Mouse (Mus musculus) ovary, postnatal 36 days (tissue): ENCODE measurements around the gene Trim16.

ENCODE experiments used
- DNase-seq: peaks from one replicate; pipeline ENCODE4 v3.0.0; 2022; ENCODE audit warnings: low spot score, mixed read lengths

The Trim16 gene

DNA sequence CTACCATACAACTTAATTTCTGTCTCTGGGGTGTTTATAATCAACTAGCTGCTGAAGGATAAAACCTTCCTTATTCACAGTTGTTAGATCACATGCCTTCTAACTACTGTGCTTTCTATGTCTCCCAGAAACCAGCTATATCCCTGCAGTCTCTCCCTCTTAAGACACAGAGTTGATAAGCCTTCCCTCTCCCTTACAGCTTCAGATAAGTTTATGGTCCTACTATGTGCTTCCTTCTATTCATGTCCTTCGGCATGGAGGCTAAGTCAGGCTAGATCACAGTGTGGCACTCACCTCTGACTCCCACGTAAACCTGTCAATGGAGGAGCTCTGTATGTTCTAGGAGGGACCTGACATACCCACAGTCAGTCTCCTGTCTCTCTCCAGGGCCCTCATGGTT is 10.4 kb downstream of the Trim16 start:
- DNase-seq: no peak

DNA sequence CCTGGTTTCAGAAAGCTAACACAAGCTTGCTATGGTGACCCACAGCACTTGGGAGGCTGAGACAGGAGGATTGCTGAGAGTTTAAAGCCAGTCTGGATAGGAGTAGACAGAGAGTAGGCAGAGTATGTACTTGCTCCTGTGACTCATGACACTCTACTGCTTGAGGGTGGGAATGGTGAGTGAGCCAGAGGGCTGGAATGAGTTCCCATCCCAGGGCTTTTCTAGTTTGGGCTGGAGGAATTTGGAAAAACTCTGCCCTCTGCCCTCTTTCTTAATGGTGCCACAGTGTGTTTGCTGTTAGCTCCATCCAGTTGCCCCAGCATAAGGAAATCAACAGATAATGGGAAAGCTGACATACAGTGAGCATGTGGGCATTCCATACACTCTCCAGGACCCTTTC is 11.9 kb downstream of the Trim16 start:
- DNase-seq: no peak

DNA sequence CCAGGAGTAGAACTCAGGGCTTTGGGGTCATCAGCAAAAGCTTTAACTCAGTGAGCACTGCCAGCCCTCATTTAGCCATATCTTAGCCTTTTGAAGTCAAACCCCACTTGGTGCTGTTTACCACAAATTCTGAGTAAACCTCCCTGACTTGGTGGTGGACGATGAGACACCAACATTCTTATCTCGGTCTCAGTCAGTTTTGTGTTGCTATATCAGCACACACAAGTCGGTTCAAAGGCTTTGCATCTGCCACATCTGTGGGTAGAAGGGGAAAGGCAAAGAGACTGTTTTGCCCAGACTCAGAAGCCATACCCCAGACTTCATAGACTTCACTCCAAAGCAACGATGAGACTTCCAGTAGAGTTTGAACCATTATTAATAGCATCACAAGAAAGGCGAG is 24.5 kb downstream of the Trim16 start:
- DNase-seq: no peak

DNA sequence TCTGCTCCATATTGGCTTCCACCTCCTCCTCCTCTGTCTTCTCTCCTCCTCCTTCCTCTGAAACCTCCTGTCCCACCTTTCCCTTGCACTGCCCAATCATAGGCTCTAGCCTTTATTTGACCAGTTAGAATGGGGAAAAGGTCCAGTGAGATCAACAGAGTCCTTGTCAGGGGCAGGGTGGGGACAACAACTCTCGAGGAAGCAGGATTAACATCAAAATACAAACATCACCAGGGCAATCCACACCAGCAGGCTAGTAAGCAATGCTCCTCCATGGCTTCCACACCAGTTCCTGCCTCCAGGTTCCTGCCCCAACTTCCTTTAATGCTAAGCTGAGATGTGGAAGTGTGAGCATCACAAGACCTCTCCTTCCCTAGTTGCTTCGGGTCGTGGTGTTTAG is 25.7 kb downstream of the Trim16 start:
- DNase-seq: no peak

DNA sequence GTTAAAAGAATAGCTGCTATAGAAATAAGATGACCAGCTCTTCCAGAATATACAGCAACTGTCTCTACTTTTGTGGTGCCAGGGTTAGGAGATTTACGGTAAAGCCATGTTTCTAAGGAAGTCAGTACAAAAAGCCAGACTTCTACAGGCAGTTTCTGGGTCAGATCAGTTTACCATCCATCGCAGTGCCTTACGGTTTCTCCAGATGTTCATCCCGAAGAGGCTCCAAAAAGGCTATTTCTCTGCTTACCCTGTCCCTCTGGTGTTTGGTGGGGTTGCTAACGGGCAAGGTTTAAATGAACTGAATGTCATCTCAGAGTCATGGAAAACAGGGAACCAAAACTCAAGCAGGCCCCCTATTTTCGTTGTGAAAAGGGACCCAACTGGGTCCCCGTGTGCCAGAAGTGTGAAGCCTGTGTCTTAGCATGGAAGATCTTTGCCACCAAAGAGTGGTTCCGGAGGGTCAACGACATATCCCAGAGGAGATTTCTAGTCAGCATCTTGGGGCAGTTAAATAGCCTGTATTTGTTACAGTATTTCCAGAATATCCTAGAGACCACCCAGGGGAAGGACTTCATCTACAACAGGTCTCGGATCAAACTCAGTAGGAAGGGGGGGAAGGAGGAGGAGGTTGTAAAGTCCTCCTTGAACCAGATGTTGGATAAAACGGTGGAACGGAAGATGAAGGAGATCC is 27.1 kb downstream of the Trim16 start, which contains the start of gene Fbxw10:
Gene Fbxw10 (plus strand): TSS at position 109 of the 694 bp plus-strand sequence.
- DNase-seq: no peak

DNA sequence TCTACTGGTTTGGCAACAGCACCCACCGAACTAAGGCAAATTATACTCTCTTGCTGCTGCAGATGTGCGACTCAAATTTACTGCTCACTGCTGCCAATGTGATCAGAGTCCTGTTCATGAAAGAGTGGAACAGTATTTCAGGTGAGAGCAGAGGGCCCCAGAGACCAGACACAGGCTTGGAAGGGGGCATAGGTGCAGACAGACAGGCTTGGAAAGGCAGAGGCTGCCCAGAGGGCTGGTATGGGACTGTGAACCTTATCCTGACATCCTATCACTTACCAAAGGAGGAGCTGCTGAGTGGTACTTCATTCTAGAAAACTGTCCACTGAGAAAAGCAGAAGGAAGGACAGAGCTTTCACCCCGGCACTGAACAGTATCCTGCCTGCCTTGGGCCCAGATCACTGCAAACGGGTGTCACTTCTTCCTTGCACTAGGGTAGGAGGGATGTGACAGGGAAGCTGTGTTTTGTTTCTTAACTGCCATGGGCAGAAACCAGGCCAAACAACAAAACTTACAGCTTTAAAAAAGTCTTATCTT is 27.7 kb downstream of the Trim16 start:
- no peak for DNase-seq

DNA sequence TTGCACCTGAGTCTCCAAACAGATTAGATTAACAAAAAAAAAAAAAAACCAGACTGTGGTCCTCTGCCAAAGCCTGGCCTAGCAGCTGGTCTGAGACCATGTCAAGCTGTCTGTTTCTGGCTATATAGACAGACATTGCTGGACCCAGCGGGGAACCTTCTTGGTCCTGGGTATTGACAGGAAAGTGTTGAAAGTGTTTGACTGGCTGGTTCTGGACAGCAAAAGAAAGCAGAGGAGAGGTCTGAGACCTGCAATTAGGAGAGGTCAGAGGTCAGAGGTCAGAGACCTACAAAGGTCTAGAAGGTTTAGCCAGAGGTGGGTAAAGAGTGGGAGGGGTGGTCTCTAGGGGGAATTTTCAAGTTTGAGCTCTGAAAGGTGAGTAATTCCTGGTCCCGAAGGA is 28.3 kb downstream of the Trim16 start:
- DNase-seq: no peak

DNA sequence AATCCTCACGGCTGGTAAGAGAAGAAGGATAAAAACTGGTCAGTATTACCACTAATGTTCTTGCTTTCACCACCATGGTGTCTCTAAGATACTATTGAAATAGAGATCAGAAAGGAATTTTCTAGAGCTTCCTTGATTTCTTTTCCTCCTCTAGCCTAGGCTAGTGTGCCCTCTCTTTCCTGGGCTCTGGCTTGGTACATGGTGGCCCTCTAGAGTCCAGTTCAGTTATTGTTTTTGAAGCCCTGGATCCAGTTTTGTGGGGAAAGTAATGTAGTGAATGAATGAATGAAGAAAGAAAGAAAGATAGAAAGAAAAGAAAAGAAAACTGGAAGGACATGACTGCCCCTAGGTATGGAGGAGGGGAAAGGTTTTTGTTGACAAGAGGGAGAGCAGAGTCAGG is 31.2 kb downstream of the Trim16 start:
- no peak for DNase-seq

DNA sequence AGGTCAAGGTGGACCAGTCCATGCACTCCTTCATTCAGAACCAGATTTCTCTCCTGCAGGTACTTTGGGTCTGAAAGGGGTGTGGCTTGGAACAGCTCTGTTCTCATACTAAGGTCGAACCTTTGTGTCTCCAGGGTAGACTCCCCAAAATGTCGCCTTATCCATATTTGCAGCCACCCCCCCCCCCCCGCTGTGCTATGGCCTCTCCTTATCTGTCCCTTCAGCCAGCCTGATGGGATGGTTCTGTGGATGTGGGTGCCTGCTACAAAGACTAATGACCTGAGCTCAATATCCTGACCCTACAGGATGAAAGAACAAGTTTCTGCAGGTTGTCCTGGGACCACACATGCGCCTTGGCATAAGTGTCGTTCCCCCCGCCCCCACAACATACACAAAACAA is 33.3 kb downstream of the Trim16 start:
- DNase-seq: no peak

DNA sequence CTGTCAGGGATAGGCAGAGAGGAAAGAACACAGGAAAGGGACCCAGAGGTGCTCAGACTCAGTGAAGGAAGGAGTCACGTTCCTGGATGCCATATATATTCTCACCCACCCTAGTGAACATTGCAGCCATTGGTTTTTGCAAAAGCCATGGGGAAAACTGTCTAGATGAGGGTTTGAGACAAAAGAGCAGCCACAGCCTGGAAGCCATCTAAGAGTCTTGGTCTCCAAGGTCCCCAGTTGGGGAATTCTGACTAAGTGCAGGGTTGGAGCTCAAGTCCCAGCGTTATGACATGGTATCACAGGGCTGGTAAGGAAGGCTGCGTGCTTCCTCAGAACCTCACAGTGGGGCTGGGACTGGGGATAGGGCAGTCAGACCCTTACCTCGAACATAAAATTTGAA is 45.5 kb downstream of the Trim16 start:
- no peak for DNase-seq

DNA sequence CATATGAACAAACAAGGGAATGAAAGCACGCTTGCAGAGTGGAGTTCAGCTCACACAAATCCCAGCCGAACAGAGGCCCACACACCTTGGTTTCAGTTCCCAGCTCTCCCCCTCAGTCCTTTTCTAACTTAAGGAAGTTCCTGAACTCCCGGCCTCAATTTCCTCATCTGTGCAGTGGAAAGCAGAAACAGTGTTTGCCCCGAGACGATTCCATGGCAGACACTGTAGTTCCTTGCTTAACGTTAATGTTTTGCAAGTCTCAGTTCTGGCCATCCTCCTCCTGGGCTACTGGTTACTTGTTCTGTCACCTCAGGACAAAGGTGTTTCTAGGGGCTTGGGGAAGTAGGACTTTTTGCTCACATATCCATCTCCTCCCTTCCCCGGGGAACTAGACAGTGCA is 46.7 kb downstream of the Trim16 start:
- DNase-seq: no peak

DNA sequence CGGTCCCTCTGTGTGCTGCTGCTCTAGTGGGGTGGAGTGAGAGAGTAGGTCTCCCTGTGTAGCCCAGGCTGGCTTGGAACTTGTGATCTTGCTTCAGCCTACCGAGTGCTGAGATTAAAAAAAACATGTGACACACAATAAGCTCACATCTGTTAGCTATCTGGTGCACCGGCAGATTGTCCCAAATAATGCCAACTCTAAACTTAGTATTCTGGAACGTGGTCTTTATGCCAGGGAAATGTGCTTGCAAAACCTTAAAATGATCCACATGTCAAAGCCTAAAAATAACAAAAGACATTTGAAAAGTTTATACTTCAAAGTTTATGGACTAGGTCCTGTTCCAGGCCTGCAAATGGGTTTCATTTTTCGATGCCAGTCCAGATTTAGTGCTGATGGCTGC is 49.2 kb downstream of the Trim16 start:
- DNase-seq: no peak

DNA sequence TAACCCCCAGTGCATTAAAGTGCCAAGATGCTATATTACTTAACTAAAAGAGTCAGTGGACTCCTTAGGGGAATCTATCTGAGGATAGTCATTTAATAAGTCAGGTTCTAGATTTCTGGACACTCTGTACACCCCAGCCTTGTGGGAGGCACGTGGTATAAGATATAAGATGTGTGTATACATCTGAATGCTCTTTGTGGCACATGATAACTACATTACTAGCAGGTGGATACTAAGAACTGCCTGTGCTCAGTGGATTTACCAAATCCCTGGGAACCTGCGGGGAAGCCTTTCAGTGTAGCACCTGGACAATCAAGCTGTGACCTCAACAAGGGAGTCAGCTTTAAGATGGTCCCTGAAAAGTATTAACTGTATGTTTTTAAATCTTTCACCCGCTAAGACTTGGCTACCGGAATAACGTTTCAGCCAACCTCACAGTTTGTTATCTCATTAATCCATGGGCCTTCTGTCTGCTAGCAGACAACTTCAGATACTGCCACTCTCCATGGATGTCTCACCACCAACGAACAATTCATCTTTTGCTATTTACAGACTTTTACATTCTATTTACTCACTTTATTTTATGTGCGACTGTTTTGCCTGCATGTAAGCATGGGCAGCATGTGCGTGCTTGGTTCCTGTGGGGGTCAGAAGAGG is 49.8 kb downstream of the Trim16 start:
- no peak for DNase-seq

DNA sequence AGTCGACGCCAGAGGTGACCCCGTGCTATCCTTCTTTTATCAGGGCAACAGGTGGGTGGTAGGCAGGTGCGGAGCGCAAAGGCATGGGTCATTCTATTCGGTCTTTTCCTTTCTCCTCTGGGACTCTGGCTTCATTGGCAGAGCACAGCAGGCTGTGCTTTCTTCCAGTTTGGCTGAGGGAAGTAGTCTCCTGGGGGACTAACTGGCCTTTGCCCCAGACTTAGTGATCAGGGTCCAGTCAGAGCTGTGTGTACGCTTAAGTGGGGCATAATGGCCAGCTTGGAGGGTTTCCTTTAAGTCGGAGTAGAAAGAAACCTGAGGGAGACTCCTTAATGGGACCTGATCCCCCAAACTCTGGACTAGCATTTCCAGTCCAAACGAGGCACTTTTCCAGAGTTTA is 53.4 kb downstream of the Trim16 start:
- no peak for DNase-seq

DNA sequence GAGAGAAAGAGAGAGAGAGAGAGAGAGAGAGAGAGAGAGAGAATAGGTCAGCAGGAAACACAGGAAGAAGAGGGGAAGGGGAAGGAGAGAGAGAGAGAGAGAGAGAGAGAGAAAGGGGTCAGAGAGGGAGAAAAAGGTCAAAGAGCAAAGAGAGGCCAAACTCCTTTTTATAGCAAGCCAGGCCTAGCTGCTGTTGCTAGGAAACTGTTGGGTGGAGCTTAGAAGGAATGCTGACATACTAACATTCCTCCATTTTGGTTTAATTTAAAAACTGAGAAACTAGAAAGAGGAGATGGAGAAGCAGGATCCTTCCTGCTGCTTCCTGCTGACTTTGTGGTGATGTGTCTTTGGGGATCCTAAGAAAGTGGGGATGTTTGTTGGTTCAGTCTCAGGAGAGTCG is 55.7 kb downstream of the Trim16 start:
- no peak for DNase-seq

DNA sequence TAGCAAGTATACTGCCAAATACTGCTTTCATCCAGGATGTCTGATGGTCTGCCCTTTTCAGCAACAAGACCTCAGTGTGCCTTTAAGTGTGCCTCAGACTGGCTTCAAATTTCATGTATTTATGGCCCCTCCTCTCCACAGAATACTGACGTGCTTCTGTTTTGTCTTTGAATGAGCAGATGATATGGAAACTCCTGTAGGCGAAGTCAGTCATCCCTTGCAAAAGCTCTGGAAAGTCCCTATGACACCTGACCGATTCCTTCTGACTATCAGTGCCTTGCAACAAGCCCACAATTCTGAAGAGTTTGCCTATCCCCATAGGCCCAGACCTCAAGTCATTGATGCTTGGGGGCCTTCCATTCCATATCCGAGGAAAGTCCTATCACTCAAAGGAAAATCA is 56.4 kb downstream of the Trim16 start:
- DNase-seq: no peak

DNA sequence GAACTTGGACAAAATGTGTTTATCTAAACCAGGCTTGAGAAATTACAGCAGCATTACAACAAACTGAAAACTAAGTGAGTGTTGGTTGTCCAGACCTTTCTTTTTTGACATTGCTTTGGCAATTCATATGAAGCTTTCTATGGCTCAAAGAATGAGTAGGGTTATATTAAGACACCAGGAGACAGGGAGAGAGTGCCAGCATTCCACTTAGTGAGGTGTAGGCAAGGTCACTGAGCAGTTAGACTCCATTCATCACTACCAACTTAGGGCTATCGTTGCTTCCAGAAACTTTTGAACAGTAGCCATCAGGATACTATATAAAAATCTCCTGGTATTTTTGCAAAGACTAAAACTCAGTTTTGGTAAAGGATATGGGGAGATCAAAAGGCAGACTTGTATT is 57.4 kb downstream of the Trim16 start:
- DNase-seq: no peak

DNA sequence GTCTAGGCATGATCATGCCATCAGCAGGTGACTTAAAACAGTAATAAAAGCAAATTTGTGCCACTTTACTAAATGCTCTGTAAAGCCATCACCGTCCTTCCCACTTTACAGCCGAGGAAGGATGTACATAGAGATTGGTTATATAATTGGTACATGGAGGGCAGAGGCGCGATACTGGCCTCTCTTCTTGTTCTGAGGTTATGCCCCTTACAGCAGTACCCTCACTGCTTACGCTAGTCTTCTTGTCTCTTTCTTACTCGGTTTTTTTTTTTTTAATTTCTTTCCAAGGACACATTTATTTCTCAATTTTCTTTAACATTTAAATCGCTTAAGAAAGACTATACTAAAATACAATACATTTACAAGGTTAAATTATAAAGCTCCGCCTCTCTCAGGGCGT is 58.7 kb downstream of the Trim16 start:
- DNase-seq: no peak

DNA sequence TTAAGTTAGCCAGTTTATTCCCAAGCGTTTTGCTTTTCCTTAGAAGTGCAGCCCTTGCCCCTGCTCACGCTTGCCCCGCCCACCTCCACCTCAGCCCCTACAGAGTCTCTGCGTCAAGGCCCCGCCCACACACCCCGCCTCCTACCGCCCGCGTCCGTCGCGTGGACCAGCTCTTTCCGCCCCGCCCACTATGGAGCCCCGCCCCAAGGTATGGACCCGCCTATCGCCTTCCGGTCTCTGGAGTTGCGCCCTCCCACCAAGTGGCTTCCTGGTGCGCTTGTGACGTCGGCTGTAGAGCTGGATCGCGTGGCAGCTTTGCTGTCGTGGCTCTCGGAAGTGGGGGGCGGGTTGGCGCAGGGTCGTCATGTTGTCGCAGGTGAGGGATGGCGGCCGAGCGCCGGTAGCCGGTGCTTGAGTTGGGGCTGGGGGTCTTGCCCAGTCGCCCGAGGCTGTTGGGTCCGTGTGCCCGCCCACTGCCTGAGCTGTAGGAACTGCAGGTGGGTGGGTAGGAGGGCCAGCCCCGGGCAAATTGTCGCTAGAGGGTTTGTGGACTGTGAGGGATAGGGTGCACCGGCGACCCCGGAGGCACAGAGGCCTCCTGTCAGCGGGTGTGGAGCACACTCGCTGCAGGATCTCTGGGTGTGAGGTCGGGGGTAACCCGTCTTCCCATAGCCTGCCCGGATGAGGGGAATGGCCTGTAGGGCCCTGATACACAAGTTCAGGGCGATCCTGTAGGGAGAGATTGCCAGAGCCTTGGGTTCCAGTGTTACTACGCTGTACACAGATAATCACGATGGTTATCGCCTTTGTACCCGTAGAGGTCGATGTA is 59.4 kb downstream of the Trim16 start, which contains the start of gene Tvp23b:
Gene Tvp23b (plus strand): TSS at position 236 of the 829 bp plus-strand sequence.
- peak; percentile 99 for DNase-seq

DNA sequence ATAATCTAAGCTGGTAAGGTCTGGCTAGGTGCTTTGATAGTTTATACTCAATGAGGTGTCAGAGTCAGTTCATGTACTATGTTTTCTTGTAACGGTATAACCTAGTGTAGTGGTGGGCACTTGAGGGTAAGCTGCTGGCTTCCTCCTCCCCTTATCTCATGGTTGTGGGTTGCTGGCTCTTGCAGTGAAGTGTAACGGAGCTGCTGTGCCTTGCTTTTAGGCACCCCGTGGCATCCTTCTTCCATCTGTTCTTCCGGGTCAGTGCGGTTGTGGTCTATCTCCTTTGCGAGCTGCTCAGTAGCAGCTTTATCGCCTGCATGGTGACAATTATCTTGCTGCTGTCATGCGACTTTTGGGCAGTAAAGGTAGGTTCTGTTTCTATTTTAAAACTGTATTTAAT is 63.4 kb downstream of the Trim16 start:
- DNase-seq: no peak

DNA sequence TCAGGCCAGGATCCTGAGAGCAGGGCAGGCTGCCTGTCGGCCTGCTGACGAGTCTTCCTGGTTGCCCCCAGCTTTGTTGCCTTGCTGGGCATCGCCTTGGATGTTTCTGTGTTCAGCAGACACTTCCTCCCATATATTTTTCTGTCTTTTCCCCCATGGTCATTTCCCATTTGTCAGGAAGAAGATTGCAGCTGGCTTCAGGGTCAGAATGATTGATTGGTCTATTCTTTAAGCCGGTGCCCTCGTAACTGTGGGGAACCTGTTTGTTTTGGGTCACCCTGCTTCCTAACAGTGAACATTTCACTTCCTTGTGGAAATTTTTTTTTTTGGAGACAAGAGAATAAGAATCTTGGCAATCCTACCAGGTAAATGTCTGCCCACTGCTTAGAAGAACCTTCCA is 65.3 kb downstream of the Trim16 start:
- DNase-seq: no peak

DNA sequence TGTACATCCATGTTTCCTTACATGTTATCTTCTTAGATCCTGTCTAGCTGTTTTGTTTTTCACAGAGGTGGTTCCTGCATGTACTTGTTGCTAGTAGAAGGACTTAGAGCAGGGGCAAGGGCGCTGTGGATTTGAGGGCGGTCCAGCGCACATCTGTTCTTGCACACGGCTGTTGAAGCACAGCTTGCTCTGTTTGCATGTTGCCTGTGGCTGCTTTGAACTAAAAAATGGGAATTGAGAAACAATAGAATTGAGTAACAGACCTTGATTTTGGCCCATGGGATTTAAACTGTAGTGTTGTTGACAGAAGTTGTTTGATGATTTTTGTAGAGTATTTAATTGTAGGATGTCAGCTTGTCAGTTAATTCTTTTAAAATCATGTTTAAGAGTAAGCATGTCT is 70.8 kb downstream of the Trim16 start:
- no peak for DNase-seq

DNA sequence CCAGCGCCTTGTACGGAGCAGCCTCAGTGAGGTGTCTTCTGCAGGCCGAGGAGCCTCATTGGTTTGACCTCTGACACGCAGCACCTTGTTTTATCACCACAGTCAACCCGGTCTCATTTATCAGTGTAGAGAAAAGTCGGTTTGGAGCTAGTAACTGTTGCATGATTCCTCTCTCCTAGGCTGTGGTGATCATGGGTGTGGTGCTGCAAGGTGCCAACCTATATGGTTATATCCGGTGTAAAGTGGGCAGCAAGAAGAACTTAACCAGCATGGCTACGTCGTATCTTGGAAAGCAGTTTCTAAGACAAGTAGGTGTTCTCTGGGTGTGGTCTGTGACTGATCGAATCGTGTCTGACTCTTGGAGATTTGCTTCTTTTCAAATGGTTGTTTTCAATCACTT is 71.7 kb downstream of the Trim16 start:
- DNase-seq: no peak
